Mouse (Mus musculus): ENCODE measurements around the gene Rbms3. TPM values are rescaled to one million over a fixed set of nuclear protein-coding genes. Genes with fewer than 3 reads are reported as not detected.

The Rbms3 gene
- polyA plus RNA-seq, 1 experiment from 2014 or later, result 44.5 TPM

DNA sequence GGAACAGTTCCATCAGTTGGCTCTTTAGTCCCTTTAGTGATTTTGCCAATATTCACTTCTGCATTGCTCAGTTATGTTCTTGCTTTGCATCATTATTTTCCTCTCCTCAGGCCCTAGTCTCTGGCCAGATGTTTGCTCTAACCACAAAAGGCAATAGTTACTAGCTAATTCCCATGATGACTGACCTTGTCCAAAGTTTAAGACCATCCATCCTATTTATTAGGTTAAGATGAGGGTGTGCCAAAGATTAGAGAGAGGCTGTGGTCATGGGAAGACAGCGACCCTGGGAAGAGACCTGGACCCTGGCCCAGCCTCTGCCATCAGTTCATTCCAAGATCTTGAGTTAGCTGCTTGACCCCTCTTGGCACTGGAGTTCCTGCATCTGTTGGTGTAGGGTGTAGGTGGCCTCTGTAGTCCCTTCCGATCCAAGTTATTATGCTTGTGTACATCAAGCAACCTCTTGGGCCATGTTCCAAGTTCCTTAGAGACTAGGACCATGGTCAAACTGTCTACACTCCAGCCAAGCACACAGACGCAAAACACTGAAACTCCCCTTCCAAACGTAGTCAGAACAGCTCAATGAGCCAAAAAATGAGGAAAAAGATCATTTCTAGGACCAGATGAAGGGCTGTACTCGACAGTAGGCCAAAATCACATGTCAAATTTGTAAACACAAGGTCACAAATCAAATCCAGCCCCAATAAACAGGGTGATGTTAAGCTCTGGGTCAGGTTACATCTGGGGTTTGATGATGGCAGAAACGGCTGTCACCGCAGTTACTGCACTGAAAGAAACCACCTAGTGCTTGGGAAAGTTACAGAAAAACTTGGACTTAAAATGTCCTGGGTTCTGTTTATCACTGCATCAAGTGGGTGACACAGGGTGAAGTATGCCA is 782.2 kb downstream of the Rbms3 start:
- Histone ChIP-seq H3K9ac (ENCODE audit: low read depth, low read length) (no peak overlapping the region), H3K27ac (peak overlapping the region; percentile 5; the same call in 1 of the 2 replicates), H3K4me2 (ENCODE audit: low read length) (no peak overlapping the region), H3K4me1 (replicated peaks; ENCODE audit: insufficient read depth, low read length) (no peaks in the 10 kb centered on the region; the same call in 1 of the 2 replicates), H3K4me3 (replicated peaks; ENCODE audit: low read depth, low read length) (no peak overlapping the region), H3K36me3 (ENCODE audit: insufficient read depth, low read length) (no peaks in the 10 kb centered on the region), H3K27me3 (ENCODE audit: insufficient read depth, low read length) (no peaks in the 10 kb centered on the region), H3K9me3 (replicated peaks; ENCODE audit: low read length) (no peaks in the 10 kb centered on the region)
- WGBS, result 38% methylated on average over 7 of the region's 7 CpGs
- TF ChIP-seq CTCF (IDR thresholded peaks at IDR 0.05; ENCODE audit: low read depth), result no peak
- ATAC-seq (replicated peaks; ENCODE audit: low FRiP score, low read depth) (peak; percentile 80), DNase-seq (ENCODE audit: low spot score) (peak; percentile 93)

DNA sequence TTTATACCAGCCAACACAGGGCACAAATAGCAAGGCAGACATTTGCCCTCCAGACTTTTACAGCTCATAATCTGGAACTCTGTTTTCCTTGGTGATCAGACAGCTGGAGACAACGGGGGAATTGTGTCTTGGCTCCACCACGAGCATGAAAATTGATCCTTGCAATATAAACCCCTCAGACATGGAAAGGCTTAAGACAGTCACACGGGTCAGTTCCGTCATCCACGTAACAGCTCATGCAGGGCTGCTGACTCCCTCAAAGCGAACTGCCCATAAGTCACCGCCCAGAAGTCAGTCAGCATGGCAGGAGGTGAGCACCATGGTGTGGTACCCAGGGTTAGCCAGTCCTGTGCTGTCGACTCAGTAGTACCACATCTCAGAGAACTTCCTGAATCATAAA is 794.8 kb downstream of the Rbms3 start:
- DNase-seq (ENCODE audit: low spot score) (no peak), ATAC-seq (replicated peaks; ENCODE audit: low FRiP score, low read depth) (no peak)
- no peak overlapping the region for H3K4me2 ChIP-seq (ENCODE audit: low read length)
- H3K27ac ChIP-seq, result no peak overlapping the region
- TF ChIP-seq CTCF (IDR thresholded peaks at IDR 0.05; ENCODE audit: low read depth), result no peak
- H3K4me1 ChIP-seq (replicated peaks; ENCODE audit: insufficient read depth, low read length), result no peaks in the 10 kb centered on the region
- H3K9me3 ChIP-seq (replicated peaks; ENCODE audit: low read length), result no peaks in the 10 kb centered on the region
- H3K9ac ChIP-seq (ENCODE audit: low read depth, low read length), result no peak overlapping the region
- H3K36me3 ChIP-seq (ENCODE audit: insufficient read depth, low read length), result no peaks in the 10 kb centered on the region
- WGBS, result 26% methylated on average over 8 of the region's 8 CpGs
- H3K27me3 ChIP-seq (ENCODE audit: insufficient read depth, low read length), result no peaks in the 10 kb centered on the region
- no peak overlapping the region for H3K4me3 ChIP-seq (replicated peaks; ENCODE audit: low read depth, low read length)

DNA sequence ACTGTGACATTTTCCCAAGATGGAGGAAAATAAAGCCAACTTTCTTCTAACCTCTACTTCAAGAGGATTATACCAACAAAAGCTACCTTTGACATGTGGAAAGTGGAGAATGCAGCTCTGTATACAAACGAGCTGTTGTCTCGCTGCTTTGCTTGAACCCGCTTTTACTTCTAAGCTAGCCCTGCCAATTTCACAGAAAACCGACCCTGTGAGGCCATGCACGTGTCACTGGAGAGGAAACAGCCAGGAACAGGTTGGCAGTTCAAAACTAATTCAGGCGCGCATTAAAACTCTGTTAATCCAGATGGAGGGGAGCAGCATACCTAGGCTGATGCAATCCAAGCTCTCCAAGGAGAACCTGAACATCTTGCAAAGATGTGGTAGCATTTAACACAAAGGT is 796.0 kb downstream of the Rbms3 start:
- no peak for TF ChIP-seq CTCF (IDR thresholded peaks at IDR 0.05; ENCODE audit: low read depth)
- 53% methylated on average over 7 of the region's 7 CpGs for WGBS

DNA sequence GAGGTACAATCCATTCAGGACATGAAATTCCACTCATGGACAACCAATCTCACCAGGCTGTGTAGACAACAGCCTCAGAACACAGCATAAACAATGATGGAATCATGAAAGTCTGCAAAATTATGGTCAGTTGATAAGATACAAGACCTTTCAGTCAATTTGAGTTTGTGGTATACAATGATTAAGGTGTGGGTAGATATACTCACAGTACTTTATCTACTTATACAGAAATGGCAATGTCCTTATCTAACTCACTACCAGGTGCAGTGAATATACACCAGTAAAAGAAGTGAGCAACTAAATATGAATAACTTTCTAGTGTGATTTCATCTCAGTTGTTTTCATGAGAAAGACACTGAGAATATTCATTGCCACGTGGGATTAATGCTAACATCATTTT is 796.9 kb downstream of the Rbms3 start:
- DNase-seq (ENCODE audit: low spot score) (no peak), ATAC-seq (replicated peaks; ENCODE audit: low FRiP score, low read depth) (no peak)
- no peak overlapping the region for H3K27ac ChIP-seq
- no peaks in the 10 kb centered on the region for H3K4me1 ChIP-seq (replicated peaks; ENCODE audit: insufficient read depth, low read length)
- H3K36me3 ChIP-seq (ENCODE audit: insufficient read depth, low read length), result no peaks in the 10 kb centered on the region
- H3K9me3 ChIP-seq (replicated peaks; ENCODE audit: low read length), result no peaks in the 10 kb centered on the region
- H3K27me3 ChIP-seq (ENCODE audit: insufficient read depth, low read length), result no peaks in the 10 kb centered on the region
- no peak overlapping the region for H3K4me2 ChIP-seq (ENCODE audit: low read length)
- no peak overlapping the region for H3K9ac ChIP-seq (ENCODE audit: low read depth, low read length)
- no peak for TF ChIP-seq CTCF (IDR thresholded peaks at IDR 0.05; ENCODE audit: low read depth)
- H3K4me3 ChIP-seq (replicated peaks; ENCODE audit: low read depth, low read length), result no peak overlapping the region
- WGBS, result 87% methylated on average over 1 of the region's 1 CpGs

More for the DNA sequence above, 796.0 kb downstream of the Rbms3 start:
- Histone ChIP-seq H3K9ac (ENCODE audit: low read depth, low read length) (no peak overlapping the region), H3K4me3 (replicated peaks; ENCODE audit: low read depth, low read length) (no peak overlapping the region), H3K27ac (no peak overlapping the region), H3K4me1 (replicated peaks; ENCODE audit: insufficient read depth, low read length) (no peaks in the 10 kb centered on the region), H3K4me2 (ENCODE audit: low read length) (no peak overlapping the region), H3K36me3 (ENCODE audit: insufficient read depth, low read length) (no peaks in the 10 kb centered on the region), H3K9me3 (replicated peaks; ENCODE audit: low read length) (no peaks in the 10 kb centered on the region), H3K27me3 (ENCODE audit: insufficient read depth, low read length) (no peaks in the 10 kb centered on the region)
- DNase-seq (ENCODE audit: low spot score) (no peak), ATAC-seq (replicated peaks; ENCODE audit: low FRiP score, low read depth) (no peak)

DNA sequence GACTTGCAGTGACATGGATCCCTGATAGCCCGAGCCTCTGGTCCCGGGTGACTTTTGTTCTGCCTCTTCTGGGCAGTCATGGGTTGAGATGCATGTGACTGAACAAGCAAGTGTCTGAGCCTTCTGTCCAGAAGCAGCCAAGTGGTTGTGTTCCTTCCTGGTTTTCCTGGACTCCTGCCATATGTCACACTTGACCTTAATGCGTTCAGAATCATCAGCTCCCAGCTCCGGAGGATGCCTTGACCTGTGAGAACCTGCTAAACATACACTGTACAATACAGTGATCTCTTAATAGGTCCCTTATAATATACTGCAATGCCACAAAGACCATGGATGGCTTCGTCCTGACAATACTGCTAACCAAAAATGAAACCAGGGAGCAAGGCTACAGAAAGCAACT is 798.3 kb downstream of the Rbms3 start:
- Histone ChIP-seq H3K27me3 (ENCODE audit: insufficient read depth, low read length) (no peaks in the 10 kb centered on the region), H3K9me3 (replicated peaks; ENCODE audit: low read length) (no peaks in the 10 kb centered on the region), H3K9ac (ENCODE audit: low read depth, low read length) (no peak overlapping the region), H3K4me2 (ENCODE audit: low read length) (no peak overlapping the region), H3K4me1 (replicated peaks; ENCODE audit: insufficient read depth, low read length) (no peaks in the 10 kb centered on the region), H3K4me3 (replicated peaks; ENCODE audit: low read depth, low read length) (no peak overlapping the region), H3K27ac (no peak overlapping the region), H3K36me3 (ENCODE audit: insufficient read depth, low read length) (no peaks in the 10 kb centered on the region)
- DNase-seq (ENCODE audit: low spot score) (no peak), ATAC-seq (replicated peaks; ENCODE audit: low FRiP score, low read depth) (no peak)
- TF ChIP-seq CTCF (IDR thresholded peaks at IDR 0.05; ENCODE audit: low read depth), result no peak
- 69% methylated on average over 5 of the region's 5 CpGs for WGBS

DNA sequence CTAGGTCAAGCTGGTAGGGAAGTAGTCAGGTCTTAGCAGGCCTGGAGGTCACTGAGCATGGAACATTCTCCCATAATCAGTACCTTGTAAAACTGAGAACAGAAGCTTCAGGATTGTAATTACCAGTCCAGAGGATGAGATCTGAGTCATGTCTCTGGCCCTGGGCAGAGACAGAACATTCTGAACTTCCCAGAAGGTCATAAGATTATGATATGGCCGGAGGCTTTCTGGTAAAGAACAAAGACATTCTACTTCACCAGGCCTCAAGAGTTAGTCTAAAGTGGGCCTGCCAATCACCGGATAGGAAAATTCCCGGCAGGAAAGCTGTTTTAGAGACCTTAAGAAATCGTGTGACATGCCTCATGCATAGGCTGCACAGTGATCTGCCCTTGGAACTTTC is 799.8 kb downstream of the Rbms3 start:
- H3K4me3 ChIP-seq (replicated peaks; ENCODE audit: low read depth, low read length), result no peak overlapping the region
- no peak overlapping the region for H3K27ac ChIP-seq
- ATAC-seq (replicated peaks; ENCODE audit: low FRiP score, low read depth) (no peak), DNase-seq (ENCODE audit: low spot score) (no peak)
- no peak for TF ChIP-seq CTCF (IDR thresholded peaks at IDR 0.05; ENCODE audit: low read depth)
- WGBS, result 88% methylated on average over 4 of the region's 4 CpGs
- no peaks in the 10 kb centered on the region for H3K27me3 ChIP-seq (ENCODE audit: insufficient read depth, low read length)
- no peaks in the 10 kb centered on the region for H3K9me3 ChIP-seq (replicated peaks; ENCODE audit: low read length)
- no peak overlapping the region for H3K4me2 ChIP-seq (ENCODE audit: low read length)
- no peaks in the 10 kb centered on the region for H3K36me3 ChIP-seq (ENCODE audit: insufficient read depth, low read length)
- H3K4me1 ChIP-seq (replicated peaks; ENCODE audit: insufficient read depth, low read length), result no peaks in the 10 kb centered on the region
- H3K9ac ChIP-seq (ENCODE audit: low read depth, low read length), result no peak overlapping the region

All from kidney, postnatal 0 days (tissue).